Mouse (Mus musculus) 416B (cell line): ENCODE results near the gene Car14.
"Not testable (repeated sequence)": the region's sequence is repeated elsewhere in the genome, so short reads cannot be mapped to it uniquely, and the experiment has no call there.

Experiments
- DNase-seq: peaks from one replicate; pipeline ENCODE4 v3.0.0; 2011; ENCODE audit warnings: low read depth

Gene Car14

GRCm38 (mm10) chr3:95892066-95893052 lies 12.1 kb downstream of the Car14 start:
- peak; percentile 31 for DNase-seq

GRCm38 (mm10) chr3:95891211-95892065 lies 13.1 kb downstream of the Car14 start, which contains the start of gene BC028528:
TSS of gene BC028528 (minus strand) at chr3:95892005.
- peak; percentile 87 for DNase-seq

- DNase-seq: no peak
Observed at GRCm38 (mm10) chr3:95889664-95890063, 14.8 kb downstream of the Car14 start.

GRCm38 (mm10) chr3:95887596-95887995 lies 16.9 kb downstream of the Car14 start:
- no peak for DNase-seq

- no peak for DNase-seq
Observed at GRCm38 (mm10) chr3:95884400-95884799, 20.1 kb downstream of the Car14 start.

GRCm38 (mm10) chr3:95882816-95883425 lies 21.6 kb downstream of the Car14 start:
- DNase-seq: peak; percentile 90

GRCm38 (mm10) chr3:95881979-95882815 lies 22.3 kb downstream of the Car14 start, which contains the start of gene Ciart:
TSS of gene Ciart (minus strand) at chr3:95882251.
- peak; percentile 100 for DNase-seq

GRCm38 (mm10) chr3:95879063-95879462 lies 25.4 kb downstream of the Car14 start:
- DNase-seq: no peak

- peak; percentile 52 for DNase-seq
Observed at GRCm38 (mm10) chr3:95872048-95872447, 32.4 kb downstream of the Car14 start.

GRCm38 (mm10) chr3:95871392-95871867 lies 33.1 kb downstream of the Car14 start, which contains the start of gene Mrps21:
TSS of gene Mrps21 (minus strand) at chr3:95871519.
- DNase-seq: peak; percentile 94

GRCm38 (mm10) chr3:95870976-95871375 lies 33.5 kb downstream of the Car14 start:
- no peak for DNase-seq

GRCm38 (mm10) chr3:95867408-95867807 lies 37.1 kb downstream of the Car14 start:
- DNase-seq: no peak

- no peak for DNase-seq
Observed at GRCm38 (mm10) chr3:95866071-95866470, 38.4 kb downstream of the Car14 start.

GRCm38 (mm10) chr3:95865571-95865970 lies 38.9 kb downstream of the Car14 start:
- no peak for DNase-seq

- DNase-seq: no peak
Observed at GRCm38 (mm10) chr3:95865050-95865449, 39.4 kb downstream of the Car14 start.

GRCm38 (mm10) chr3:95863578-95863977 lies 40.9 kb downstream of the Car14 start:
- no peak for DNase-seq

GRCm38 (mm10) chr3:95861796-95862195 lies 42.7 kb downstream of the Car14 start:
- DNase-seq: peak; percentile 90

- peak; percentile 57 for DNase-seq
Observed at GRCm38 (mm10) chr3:95861216-95861615, 43.3 kb downstream of the Car14 start.

GRCm38 (mm10) chr3:95860323-95860722 lies 44.2 kb downstream of the Car14 start:
- DNase-seq: peak; percentile 65

GRCm38 (mm10) chr3:95858278-95858677 lies 46.2 kb downstream of the Car14 start:
- not testable (repeated sequence) for DNase-seq

- not testable (repeated sequence) for DNase-seq
Observed at GRCm38 (mm10) chr3:95857050-95857449, 47.4 kb downstream of the Car14 start.
